8 mouse cellular contexts compared by ENCODE assay signal in genomic region chr6:127541617-127542374, GRCm38 (mm10). TPM values are rescaled to one million over a fixed set of nuclear protein-coding genes. Genes with fewer than 3 reads are reported as not detected.
DNase-seq lines count a peak whose midpoint lies in the region; ATAC-seq and TF ChIP-seq lines count a peak whose summit lies in the region.

No protein-coding gene starts in this region.

- no peak overlapping the region for H3K9ac ChIP-seq in kidney, embryonic 15.5 days
- H3K9ac ChIP-seq in hindbrain, embryonic 12.5 days: no peak overlapping the region

- H3K27ac ChIP-seq in kidney, embryonic 15.5 days: no peak overlapping the region
- no peak overlapping the region for H3K27ac ChIP-seq in hindbrain, embryonic 12.5 days
- H3K27ac ChIP-seq in midbrain, embryonic 10.5 days (replicated peaks): no peak overlapping the region

- peaks cover 12% of the 10 kb centered on the region for H3K4me1 ChIP-seq in kidney, embryonic 15.5 days
- H3K4me1 ChIP-seq in hindbrain, embryonic 12.5 days: no peaks in the 10 kb centered on the region
- peaks cover 4% of the 10 kb centered on the region; the same call in 1 of the 2 replicates for H3K4me1 ChIP-seq in midbrain, embryonic 10.5 days

- H3K4me2 ChIP-seq in kidney, embryonic 15.5 days: no peak overlapping the region
- no peak overlapping the region for H3K4me2 ChIP-seq in hindbrain, embryonic 12.5 days (replicated peaks)

- H3K9me3 ChIP-seq in kidney, embryonic 15.5 days (replicated peaks): no peaks in the 10 kb centered on the region
- H3K9me3 ChIP-seq in hindbrain, embryonic 12.5 days (replicated peaks): no peaks in the 10 kb centered on the region
- no peaks in the 10 kb centered on the region for H3K9me3 ChIP-seq in midbrain, embryonic 10.5 days (replicated peaks)

- H3K36me3 ChIP-seq in kidney, embryonic 15.5 days: no peaks in the 10 kb centered on the region
- H3K36me3 ChIP-seq in hindbrain, embryonic 12.5 days: no peaks in the 10 kb centered on the region
- no peaks in the 10 kb centered on the region for H3K36me3 ChIP-seq in midbrain, embryonic 10.5 days
- H3K36me3 ChIP-seq in splenic B cell, adult 2 months (ENCODE audit: control insufficient read depth, insufficient read depth, low read length, poor library complexity, severe bottlenecking): no peaks in the 10 kb centered on the region

- DNase-seq in kidney, adult 11 months: peak; percentile 24
- peak; percentile 95 for DNase-seq in brain, embryonic 14.5 days (ENCODE audit: low read depth)
- peak; percentile 36 for DNase-seq in fibroblast of lung, adult 2 months (ENCODE audit: low read depth)
- DNase-seq in layer of hippocampus, adult 9-11 months: peak; percentile 67
- peak; percentile 61 for DNase-seq in midbrain, embryonic 10.5 days (ENCODE audit: low spot score)
- peak; percentile 78 for DNase-seq in splenic B cell, adult 2 months (ENCODE audit: low read depth, low spot score)

- no peak overlapping the region for H3K4me3 ChIP-seq in kidney, embryonic 15.5 days (replicated peaks)
- H3K4me3 ChIP-seq in hindbrain, embryonic 12.5 days: no peak overlapping the region
- no peak overlapping the region for H3K4me3 ChIP-seq in midbrain, embryonic 10.5 days

- TF ChIP-seq CTCF in brain, embryonic 14.5 days (IDR thresholded peaks at IDR 0.05; ENCODE audit: borderline replicate concordance, extremely low read depth, insufficient read depth, insufficient read length): peak; percentile 80; the same call in 1 of the 2 replicates

- TF ChIP-seq POLR2A in brain, embryonic 14.5 days (IDR thresholded peaks at IDR 0.05; ENCODE audit: borderline replicate concordance, extremely low read depth, insufficient read depth, insufficient read length, poor library complexity, severe bottlenecking): no peak

- 30% methylated on average over 18 of the region's 18 CpGs for WGBS in kidney, embryonic 15.5 days
- WGBS in hindbrain, embryonic 12.5 days: 40% methylated on average over 18 of the region's 18 CpGs
- 39% methylated on average over 18 of the region's 18 CpGs for WGBS in midbrain, embryonic 10.5 days

- peaks cover 30% of the 10 kb centered on the region for H3K27me3 ChIP-seq in kidney, embryonic 15.5 days
- H3K27me3 ChIP-seq in hindbrain, embryonic 12.5 days: no peaks in the 10 kb centered on the region
- peaks cover 13% of the 10 kb centered on the region for H3K27me3 ChIP-seq in midbrain, embryonic 10.5 days (ENCODE audit: low read depth, poor library complexity, severe bottlenecking)
- no peaks in the 10 kb centered on the region for H3K27me3 ChIP-seq in splenic B cell, adult 2 months (ENCODE audit: control insufficient read depth, insufficient read depth, low read length, poor library complexity, severe bottlenecking)

- no peak; the same call in 1 of the 2 replicates for ATAC-seq in kidney, embryonic 15.5 days (replicated peaks; ENCODE audit: low FRiP score)
- ATAC-seq in hindbrain, embryonic 12.5 days (ENCODE audit: low FRiP score): peak; percentile 77

RNA-seq across cellular contexts. Expression of gene Cracr2a, which starts 19.3 kb away (rescaled TPM):
- 1.8 and 1.9 TPM in 2 replicates for polyA plus RNA-seq in kidney, embryonic 15.5 days (2015; fragmentation: Nextera tagmentation; extraction: Ambion mirVana)
- 0.14 and 0.29 TPM in 2 replicates for polyA plus RNA-seq in brain, embryonic 14.5 days (2012; rRNA removed)
- polyA plus RNA-seq in hindbrain, embryonic 12.5 days (2016; fragmentation: Nextera tagmentation; extraction: Ambion mirVana): 0.85 and 1.6 TPM in 2 replicates
- polyA plus RNA-seq in midbrain, embryonic 10.5 days (2016; fragmentation: Nextera tagmentation; extraction: Ambion mirVana): 0.96 and 1.4 TPM in 2 replicates

Comparison
In these comparisons a context has a peak if more than half of its experiments do, and no peak if none do; other contexts are left out.
1. DNase-seq: peak in every context shown above with its lines; median percentile 95 in brain, embryonic 14.5 days; 78 in splenic B cell, adult 2 months; 67 in layer of hippocampus, adult 9-11 months; 61 in midbrain, embryonic 10.5 days; 36 in fibroblast of lung, adult 2 months; 24 in kidney, adult 11 months.